Mouse (Mus musculus) ES-E14 (cell line): Measurements from ENCODE around the gene Plppr1.

Source experiments
- CHD2 ChIP-seq: IDR thresholded peaks from 2 replicates; pipeline ENCODE4 v1.6.1; 2014; ENCODE audit warnings: mild to moderate bottlenecking, low read depth, low read length, inconsistent platforms
- MAFK ChIP-seq: IDR thresholded peaks from 2 replicates; pipeline ENCODE4 v1.6.1; 2014; ENCODE audit warnings: mild to moderate bottlenecking, low read depth, low read length, inconsistent platforms; ENCODE audit not compliant: insufficient read depth

GRCm38 (mm10) chr4:49357097-49357496 is 298.0 kb downstream of the Plppr1 start:
- no peak for TF ChIP-seq CHD2
- no peak for TF ChIP-seq MAFK
